Mouse (Mus musculus) erythroid progenitor cell, adult 5-6 weeks (primary cell): ENCODE results near the gene Calhm1. TPM values are rescaled to one million over a fixed set of nuclear protein-coding genes. Genes with fewer than 3 reads are reported as not detected.
A peak's percentile ranks its signal among the peaks of the same experiment; 100 is the strongest.
"Not testable (repeated sequence)": the region's sequence is repeated elsewhere in the genome, so short reads cannot be mapped to it uniquely, and the experiment has no call there.

Source experiments
- ATAC-seq: replicated peaks from 2 replicates; pipeline ENCODE4 v1.8.0; 2016; ENCODE audit warnings: moderate number of reproducible peaks, mild to moderate bottlenecking, moderate TSS enrichment, inconsistent platforms; ENCODE audit not compliant: poor library complexity, low FRiP score, severe bottlenecking
- total RNA-seq, 2 experiments: library from RNA; stranded (forward) in 1 of 2; stranded (reverse) in 1 of 2; fragments of 150-400 nt in 1 of 2; fragments of 186-747, 209-891 nt in 1 of 2; gene quantifications; 2 replicates each; pipeline versions ENCODE4 v1.2.3 to v1.2.4; 2015 to 2017; ENCODE audit warnings: low replicate concordance in 2 of 2

Calhm1 gene
- total RNA-seq, 2 experiments from 2014 or later, result not detected

DNA sequence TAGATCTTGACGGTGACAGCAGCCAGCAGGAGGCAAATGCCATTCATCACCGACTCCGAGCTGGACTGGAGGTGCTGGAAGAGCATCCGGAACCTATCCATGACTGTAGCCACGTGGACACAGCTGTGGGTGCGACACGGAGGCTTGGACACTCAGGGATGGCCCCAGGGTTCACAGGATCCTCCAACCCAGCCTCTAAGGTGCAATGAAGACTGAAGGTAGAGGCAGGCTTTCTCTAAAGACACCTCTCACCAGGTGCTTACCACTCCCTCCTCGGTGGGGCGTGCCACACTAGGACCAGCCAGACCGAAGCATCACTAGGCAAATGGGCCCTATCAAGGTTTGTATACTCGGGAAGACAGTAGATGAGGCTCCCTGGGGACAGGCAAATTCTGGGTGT is 13.6 kb upstream of the Calhm1 start, which contains the start of gene Calhm3:
TSS of gene Calhm3 (minus strand) at position 101 of the 400 bp plus-strand sequence.
- no peak for ATAC-seq

- no peak for ATAC-seq
Measured at GRCm38 (mm10) chr19:47153767-47154166, 9.7 kb upstream of the Calhm1 start.

GRCm38 (mm10) chr19:47152062-47152369 is 8.0 kb upstream of the Calhm1 start:
- no peak for ATAC-seq

DNA sequence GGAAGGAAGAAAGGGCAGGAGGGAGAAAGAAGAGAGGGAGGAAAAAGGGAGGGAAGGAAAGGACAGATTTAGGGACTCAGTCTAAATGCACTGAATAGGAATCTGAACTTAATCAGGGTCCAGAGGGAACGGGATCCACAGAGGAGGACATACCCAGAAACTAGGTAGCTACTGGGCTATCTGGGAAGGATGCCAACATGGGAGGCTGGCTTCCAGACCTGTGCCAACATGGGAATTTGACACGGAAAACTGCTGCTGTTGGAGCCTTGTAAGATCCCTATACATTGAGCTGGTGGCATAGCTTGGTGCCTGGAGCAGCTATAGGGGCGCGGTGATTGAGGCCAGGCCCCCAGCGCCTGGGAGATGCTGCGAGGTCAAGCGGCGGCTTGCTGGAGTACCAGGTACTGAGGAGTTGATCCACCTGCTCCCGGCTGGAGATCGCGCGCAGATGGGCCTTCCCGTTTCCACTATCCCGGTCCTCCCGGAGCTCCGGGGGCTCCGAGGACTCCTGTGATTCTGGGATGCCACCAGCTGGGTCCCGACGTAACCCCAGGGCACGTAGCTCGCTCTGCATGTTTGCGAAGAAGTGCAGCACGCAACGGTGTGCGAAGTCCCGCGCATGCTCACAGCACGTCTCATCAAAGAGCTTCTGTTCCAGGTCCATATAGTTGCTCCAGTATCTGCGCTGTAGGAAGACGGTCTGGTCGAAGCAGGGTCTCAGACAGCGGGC is 7.4 kb upstream of the Calhm1 start:
- ATAC-seq, result no peak

- ATAC-seq, result no peak
Measured at GRCm38 (mm10) chr19:47149854-47150253, 5.8 kb upstream of the Calhm1 start.

DNA sequence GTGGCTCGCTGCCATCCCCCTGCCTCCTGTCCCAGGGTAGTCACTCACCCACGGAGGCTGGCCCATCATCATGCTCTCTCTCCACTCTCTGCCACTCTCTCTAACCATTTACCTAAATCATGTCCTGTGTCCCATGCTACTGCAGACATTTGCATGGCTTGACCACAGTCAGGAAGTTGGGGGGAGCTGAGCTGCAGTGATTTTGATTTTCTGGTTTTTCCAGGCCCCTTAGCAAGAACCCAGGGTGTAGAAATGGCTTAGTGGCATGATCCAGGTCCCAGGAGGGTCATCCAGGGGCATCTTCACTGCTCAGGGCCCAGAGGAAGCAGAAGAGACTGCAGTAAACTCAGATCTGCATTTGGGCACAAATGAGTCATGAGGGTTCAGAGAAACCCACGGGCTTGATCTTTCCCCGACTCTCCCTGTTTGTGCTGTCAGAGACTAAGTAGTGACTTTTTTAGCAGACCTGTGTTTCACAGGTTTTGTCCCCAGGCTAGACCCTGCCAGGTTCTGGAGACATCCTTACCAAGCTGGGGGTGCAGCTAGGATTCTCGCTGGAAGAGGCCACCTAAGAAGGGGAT is 4.3 kb upstream of the Calhm1 start:
- ATAC-seq, result no peak

GRCm38 (mm10) chr19:47142438-47142837 is 1.6 kb downstream of the Calhm1 start:
- no peak for ATAC-seq

DNA sequence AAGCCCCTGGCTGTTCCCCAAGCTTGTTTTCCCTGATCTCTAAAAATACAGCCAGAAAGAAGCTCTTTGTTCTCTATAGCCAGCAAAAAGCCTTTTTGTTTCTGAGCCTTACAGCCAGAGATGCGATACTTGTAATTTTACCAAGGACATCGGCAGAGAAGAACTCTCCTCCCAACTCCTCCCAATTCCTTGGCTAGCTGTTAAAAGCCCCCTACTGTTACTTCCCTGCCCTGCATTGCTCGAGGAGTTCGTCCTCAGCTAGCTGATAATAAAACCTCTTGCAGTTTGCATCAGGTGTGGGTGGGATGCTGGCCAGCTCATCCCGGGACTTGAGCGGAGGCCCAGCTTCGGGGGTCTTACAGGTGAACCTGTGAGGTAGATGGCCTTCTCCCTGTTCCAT is 4.4 kb downstream of the Calhm1 start:
- not testable (repeated sequence) for ATAC-seq

DNA sequence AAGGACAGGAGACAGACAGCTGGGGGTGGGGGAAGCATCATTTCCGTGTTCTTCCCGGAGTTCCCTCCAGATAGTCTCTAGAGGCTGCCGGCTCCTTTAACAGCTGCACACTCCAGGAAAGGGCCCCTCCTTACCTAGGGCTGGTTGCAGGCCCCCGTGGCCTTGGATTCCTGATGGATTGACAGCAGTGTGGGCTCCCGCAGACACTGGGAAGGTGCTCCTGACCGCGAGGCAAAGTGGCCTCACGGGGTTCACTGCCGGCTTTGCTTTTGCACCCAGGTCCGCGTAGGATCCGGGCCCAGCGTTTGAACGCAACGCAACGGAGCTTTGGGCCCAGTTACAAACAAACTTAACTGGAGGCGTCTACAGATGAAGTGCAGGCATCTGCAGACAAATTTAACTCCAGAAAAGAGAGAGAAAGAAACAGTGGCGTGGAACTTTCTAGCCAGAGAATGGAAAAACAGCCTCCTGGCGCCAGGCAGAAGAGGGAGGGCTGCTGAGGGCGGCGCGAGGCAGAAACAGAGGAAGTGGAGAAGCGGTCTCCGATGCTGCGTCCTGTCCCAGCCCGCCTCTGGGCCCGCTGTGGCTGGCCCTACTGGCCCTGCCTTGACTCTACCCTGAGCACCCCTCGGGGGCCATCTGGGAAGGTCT is 6.2 kb downstream of the Calhm1 start, which contains the start of gene Calhm2:
TSS of gene Calhm2 (minus strand) at position 524 of the 651 bp plus-strand sequence.
- ATAC-seq, result no peak

GRCm38 (mm10) chr19:47137051-47137581 is 6.9 kb downstream of the Calhm1 start:
- no peak for ATAC-seq

DNA sequence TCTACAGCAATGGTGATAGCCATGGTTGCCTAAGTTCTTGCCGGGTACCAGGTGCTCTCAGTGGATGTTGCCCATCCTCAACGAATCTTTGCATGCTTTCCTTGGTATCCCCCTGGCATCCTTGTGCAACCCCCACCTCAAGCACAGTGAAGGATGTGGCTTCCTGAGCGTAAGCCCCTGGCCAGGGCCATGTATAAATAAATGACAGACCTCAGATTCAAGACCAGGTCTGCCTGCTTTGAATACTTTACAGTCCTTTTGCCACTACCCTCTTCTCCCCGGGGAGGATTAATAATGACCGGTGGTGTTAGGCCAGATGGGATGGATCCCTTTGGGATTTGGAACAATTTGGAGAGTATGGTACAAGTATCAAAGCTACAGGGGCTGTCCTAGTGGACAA is 7.9 kb downstream of the Calhm1 start:
- no peak for ATAC-seq

DNA sequence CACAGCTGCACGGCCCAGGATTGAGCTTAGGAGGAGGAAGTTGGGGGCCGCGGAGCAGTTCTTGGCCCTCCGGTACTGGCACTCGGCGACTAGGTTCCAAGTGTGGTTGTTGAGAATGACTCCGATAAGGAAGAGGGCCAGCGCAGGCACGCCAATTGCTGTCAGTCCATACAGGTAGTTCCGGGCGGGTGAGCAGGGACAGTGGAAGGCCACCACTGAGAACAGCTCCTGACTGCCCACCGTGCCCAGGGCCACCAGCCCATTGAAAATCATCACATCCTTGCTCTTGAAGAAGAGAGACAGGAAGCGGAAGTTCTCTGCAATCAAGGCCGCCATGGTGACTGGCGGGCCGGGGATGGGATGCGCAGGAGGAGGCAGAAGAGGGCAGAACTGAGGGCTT is 8.5 kb downstream of the Calhm1 start:
- ATAC-seq, result no peak

DNA sequence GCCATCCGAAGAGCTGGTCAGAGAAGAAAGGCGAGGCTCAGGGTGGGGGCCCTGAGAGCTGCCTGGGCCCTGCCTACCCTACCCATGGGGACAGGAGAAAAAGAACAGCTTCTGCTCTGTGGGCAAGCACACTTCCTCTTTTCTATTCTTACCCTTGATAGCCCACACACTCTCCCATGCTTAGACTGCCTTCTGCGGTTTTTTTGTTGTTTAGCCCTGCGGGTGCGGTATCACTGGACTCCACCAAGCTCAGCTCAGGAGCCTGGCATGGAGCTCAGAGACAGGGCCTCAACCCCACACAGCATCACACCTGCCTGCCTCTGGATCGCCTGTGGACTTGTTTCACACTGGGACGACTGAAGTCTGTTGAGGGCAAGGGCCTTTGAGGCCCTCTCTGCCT is 10.9 kb downstream of the Calhm1 start:
- ATAC-seq, result no peak

DNA sequence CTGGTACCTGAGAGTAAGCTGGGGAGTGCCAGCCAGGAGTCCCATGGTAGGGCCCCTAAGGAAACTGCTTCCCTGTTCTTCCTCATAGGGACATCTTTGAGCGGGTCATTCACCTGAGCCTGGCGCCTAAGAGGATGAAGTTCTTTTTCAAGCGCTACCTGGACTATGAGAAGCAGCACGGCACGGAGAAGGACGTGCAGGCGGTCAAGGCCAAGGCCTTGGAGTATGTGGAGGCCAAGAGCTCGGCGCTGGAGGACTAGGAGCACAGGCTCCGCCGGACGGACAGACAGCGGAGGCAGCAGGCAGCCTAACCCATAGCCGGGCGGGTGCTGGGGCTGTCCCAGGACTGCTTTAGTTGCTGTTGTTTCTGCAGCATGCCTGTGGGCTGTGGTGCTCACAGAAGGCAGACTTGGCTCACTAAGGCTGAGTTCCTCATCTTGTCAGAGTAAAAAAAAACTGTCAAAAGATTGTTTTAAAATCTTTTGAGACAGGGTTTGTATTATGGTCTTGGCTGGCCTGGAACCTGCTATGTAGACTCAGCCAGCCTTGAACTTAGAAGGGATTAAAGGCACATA is 13.4 kb downstream of the Calhm1 start:
- no peak for ATAC-seq

DNA sequence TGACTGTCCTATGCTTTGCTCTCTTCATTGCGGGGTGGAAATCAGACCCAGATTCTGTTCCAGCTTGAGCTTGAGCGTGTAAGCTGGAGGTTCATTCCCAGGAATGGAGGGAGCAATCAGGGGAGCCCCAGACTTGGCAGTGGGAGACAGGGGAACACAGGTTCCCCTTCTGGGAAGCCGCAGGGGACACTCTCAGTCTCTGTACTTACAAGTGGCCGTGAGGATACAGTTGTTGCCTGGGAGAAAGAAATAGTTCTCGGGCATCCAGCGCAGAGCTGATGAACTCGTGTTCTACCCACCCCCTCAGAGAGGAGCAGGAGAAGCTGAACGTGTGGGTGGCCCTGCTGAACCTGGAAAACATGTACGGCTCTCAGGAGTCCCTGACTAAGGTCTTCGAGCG is 15.2 kb downstream of the Calhm1 start:
- no peak for ATAC-seq

DNA sequence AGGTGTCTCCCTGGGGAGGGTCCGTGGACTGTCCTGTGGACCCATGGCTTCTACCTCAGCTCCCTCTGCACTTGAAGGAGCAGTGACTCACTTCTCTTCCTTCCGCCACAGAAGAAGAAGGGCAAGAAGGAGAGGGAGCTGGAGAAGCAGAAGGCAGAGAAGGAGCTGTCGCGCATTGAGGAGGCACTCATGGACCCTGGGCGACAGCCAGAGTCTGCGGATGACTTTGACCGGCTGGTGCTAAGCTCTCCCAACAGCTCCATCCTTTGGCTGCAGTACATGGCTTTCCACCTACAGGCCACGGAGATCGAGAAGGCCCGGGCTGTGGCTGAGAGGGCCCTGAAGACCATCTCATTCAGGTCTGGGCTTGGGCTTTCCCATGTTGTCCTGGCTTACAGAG is 15.9 kb downstream of the Calhm1 start:
- no peak for ATAC-seq

DNA sequence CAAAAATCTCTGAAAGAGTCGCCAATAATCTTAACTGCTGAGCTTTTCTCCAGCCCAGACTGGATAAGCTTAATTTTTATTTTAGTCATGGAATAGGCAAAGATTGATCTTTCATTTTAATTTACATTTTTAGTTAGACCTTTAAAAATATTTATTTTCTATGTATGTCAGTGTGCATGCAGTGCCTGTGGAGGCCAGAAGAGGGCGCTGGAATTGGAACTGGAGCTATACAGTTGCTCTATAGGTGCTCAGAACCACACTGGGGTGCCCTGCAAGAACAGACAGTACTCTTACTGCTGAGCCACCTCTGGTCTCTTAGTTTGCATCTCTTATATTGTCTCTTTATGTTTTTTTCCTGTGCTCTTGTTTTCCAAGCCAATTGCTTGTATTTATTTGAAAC is 21.3 kb downstream of the Calhm1 start:
- ATAC-seq, result no peak

DNA sequence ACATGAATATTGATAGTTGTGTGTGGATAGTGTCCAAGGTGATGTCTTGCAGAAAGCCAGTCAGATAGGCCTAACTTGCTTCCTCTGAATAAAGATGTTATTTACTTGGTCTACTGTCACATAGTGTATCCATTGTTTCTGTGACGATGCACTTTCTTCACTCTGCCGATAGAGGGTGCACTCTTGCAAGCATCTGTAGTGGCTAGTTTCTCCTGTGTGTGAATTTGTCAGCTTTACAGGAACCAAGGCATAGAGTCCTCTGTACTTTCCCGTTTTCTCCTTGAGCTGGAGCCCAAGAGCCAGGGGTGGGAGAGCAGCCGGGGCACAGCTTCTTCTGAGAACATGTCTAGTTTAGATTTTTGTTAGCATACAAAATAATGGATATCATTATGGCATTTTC is 23.0 kb downstream of the Calhm1 start:
- peak; percentile 78 for ATAC-seq

DNA sequence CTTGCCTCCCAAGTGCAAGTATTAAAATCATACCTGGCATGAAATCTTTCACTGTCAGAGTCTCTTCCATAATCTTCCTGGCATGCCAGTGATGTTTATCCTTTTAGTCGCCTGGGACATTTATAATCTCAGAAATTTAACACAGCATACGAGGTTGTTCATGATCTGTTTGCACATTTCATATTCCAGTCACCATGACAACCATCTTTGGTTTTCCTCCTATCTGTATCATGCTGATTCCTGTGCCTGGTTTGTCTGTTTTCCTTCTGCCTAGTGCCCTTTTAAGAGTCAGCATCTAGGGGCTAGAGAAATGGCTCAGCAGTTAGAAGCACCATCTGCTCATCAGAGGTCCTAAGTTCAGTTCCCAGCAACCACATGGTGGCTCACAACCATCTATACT is 25.4 kb downstream of the Calhm1 start:
- no peak for ATAC-seq

- no peak for ATAC-seq
Measured at GRCm38 (mm10) chr19:47104641-47105271, 39.3 kb downstream of the Calhm1 start.
